Mouse (Mus musculus) forelimb bud, embryonic 11.5 days (tissue): ENCODE measurements at regions not wholly inside any gene's neighbourhood (a gene's known extent, or its start where the extent isn't known, plus 50 kb on each side); places are given as distances from the start of the nearest gene placed in this dataset.

ENCODE experiments used
- DNase-seq: peaks from one replicate; pipeline ENCODE4 v3.0.0-alpha.2; 2012; ENCODE audit warnings: low read depth, low spot score

DNA sequence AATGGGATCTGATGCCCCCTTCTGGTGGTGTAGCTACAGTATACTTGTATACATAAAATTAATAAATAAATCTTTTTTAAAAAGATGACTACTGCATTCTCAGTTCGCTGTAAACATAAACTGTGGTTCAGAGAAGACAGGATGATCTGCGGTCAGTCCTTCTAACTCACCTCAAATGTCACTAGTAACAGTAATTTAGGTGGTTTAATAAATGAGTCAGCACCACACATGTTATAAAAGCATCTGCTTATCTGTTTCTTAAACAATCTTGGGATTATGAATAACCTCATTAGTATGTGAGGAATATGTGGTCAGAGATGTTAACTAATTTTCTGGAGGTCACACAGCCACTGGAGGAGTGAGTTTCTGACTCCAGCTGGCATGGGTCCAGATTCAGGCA is 385.2 kb upstream of the Nrp1 start:
- no peak for DNase-seq

DNA sequence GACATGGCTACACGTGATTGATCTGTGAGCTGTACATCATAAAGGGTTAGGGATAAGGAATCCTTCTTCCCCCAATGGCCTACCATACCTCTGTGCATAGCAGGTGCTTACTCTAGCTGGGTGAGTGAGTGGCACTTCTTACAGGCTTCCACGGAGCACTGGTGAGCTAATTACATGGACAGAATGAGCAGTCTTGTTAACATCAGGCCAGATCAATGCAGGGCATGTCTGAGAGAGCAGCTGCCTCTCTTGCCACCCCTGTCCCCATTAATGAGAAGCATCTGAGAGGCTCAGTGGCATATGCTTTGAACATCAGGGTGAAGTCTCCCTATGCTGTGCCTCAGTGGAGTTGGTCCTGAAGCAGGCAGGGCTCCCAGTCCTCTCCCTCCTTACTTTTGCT is 380.7 kb upstream of the Nrp1 start:
- no peak for DNase-seq

DNA sequence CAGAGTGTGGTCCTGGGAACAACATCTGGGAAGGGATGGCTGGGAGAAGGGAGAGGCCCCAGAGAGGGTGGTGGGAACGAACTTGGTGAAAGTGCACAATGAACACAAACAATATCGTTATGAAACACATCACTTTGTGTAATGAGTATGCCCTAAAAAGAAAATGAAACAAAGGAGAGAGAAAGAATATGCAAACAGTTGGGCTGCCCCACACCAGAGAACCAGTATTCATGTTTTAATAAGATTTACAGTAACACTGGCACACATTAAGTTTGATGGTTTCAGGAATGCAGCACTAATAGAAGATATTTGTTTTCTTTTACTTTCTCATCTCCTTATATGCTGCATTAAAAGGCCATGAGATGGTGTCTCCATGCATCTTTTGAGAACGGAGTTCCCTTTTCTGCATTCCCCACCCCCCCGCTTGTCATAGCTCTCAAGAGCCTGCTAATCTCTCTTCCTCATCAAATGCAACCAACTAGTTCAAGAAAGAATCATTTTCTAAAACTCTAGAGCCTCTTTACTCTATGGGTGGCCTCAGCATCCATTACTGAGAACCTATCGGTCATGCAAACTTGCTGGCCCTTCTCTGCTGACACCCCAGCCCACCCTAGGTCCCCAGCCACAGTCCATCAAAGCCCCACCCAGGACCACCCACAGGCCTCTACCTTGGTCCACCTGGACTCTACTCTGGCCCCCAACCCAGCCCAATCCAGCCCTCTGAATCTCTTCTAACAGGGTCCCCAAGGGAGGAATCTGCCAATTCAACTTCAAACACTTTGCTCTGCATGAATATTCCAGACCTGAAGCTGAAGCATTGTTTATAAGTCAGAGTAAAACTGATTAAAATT is 379.0 kb upstream of the Nrp1 start:
- no peak for DNase-seq

DNA sequence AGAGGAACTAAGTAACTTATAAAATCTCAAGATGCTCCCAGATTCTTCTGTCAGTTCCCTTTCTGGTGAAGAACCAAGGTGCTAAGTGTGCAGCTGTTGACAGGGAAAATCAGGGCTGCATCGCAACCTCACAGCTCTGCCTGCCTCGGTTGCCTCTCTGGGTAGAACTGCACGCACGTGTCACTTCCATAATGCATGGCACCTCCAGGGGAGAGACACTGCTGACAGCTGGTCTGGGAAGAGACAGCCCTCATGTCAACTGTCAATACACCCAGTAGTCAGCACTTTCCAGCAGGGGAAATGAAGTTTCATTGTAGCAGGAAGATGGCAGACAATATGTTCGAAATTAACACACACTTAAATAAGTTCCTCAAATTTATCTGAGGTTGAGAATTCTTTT is 376.2 kb upstream of the Nrp1 start:
- no peak for DNase-seq

DNA sequence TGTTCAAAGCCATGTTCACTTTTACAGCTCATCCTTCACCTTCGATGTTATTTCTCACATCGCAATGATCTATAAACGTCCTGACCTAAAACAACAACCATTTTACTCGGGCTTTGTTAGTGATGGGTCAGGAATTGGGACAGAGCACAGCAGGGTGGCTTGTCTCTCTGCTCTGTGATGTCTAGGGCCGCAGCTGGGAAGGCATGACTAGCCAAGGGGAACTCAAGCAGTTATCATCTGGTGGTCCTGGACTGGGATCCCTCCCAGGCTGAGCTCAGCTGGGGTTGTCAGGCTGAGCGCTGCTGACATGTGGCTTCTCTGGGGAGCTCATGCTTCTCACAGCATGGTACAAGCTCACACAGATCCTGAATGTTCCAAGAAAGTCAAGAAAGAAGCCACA is 372.8 kb upstream of the Nrp1 start:
- no peak for DNase-seq

DNA sequence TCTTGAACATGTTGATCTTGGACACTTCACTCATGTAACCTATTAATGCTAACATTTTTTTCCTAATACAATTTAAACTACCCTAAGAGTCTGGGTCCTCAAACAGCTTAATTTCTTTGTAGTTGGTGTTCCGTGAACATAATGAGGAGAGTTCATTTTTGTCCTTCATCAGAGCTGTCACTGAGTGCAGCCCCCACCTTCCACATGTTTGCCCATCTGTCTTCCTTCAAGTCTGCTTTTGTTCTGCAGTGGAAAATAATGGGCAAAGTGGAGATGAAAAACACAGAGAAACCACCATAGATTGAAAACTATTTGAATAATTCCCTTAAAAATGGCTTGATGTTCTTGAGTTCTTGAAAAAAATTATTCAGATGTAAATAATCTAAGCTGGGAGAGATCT is 369.5 kb upstream of the Nrp1 start:
- no peak for DNase-seq

DNA sequence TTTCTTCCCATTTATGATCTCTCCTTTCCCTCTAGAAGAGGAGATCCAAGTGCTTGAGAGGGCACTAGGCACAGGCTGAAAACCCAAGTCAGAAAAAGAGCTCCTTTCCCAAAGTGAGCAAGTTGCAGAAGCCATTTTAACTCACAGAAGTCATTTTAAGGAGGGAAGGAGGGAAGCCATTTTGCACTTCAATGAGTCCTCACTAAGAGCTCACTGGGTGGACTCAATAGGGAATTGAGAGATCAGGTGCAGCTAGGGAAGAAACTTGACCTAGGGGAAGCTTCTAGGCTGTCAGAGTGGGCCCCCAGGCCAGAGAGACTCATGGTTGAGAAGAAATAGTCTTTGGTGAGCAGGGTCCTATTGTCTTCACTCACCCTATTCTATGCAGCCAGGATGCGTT is 363.5 kb upstream of the Nrp1 start:
- no peak for DNase-seq

DNA sequence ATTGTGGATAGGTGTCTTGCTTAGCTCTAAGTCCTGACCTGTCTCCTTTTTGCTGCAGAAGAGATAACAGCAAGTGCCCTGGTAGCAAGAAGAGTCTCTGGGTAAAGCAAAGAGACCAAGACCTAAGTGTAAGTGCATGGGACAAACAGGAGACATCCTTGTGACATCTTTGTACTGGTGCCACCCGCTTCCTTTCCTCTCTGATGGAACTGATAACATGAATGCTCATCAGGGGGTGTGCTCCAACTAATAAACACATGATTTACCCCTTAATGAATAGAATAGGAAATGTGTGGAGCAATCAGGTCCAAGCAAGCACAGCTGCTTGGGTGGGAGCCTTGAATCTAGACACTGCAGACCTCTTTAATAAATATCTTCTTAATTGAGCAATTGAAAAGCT is 362.9 kb upstream of the Nrp1 start:
- DNase-seq, result no peak

DNA sequence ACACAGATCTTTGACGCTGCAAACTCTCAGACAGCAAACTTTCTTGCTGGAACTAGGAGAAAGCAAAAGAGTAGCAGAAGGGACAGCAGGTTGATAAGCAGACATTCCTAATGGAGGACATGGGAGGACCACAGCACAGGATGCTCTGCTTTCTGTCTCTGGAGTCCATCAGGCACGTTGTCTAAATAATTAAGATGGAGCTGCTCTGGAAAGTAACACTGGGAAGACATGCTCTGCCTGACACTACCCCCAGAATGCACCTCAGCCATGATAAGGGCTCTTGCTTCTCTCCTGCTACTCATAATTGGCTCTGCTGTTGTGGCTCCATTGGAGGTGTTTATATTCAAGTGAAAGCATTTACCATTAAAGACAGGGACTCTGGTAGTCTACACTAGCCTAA is 356.0 kb upstream of the Nrp1 start:
- DNase-seq, result no peak

DNA sequence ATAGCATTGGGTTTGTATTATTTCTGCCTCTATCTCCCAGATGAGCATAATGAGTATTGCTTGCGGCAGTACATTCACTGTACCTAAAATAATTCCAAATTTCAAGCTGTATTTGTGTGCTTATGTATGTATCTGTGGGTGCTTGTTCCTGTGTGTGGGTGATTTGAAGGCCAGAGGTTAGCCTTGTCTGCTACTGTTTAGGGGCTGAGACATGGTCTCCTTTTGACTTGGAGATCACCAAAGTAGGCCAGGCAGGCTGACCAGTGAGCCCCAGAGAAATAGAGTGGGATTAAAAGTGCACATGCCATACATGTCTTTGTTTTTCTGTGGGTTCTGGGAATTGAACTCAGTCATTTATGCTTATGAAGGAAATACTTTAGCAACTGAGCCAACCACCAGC is 355.6 kb upstream of the Nrp1 start:
- DNase-seq, result no peak

DNA sequence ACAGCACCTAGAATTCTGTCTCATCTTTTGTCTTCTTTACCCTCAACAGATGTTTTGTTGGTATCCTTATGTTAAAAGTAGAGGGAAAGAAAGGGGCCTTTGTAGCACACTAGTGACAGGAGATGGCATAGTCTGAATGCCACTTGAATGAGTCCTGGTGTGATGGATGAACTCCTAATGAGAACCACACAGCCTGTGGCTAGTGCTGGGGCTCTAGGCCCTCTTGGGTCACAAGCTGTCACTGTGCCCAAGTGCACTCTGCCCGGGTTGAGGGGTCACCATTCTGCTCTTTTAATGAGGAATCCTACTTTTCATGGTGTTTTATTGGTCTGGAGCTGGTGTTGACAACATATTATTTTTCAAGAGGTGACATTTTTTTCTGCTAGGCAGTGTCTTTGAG is 355.0 kb upstream of the Nrp1 start:
- peak; percentile 25 for DNase-seq

DNA sequence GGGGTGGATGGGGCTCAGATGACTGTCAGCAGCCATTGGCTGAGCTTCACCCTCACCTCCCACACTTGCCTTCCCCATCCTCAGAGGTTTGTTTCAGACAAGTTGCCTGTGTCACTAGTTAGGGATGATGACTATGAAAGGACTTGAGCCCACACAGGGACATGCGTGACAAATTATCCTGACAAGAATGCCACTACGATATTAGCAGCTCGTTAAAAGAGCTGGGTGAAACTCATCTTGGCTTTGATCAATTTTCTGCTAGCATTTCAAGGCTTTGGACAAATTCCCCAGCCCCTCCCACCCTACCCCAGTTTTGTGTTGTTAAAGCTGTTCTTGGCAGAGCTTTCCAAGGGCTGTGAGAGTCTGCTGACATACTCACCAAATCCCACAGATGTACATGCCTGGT is 354.5 kb upstream of the Nrp1 start:
- DNase-seq, result no peak

DNA sequence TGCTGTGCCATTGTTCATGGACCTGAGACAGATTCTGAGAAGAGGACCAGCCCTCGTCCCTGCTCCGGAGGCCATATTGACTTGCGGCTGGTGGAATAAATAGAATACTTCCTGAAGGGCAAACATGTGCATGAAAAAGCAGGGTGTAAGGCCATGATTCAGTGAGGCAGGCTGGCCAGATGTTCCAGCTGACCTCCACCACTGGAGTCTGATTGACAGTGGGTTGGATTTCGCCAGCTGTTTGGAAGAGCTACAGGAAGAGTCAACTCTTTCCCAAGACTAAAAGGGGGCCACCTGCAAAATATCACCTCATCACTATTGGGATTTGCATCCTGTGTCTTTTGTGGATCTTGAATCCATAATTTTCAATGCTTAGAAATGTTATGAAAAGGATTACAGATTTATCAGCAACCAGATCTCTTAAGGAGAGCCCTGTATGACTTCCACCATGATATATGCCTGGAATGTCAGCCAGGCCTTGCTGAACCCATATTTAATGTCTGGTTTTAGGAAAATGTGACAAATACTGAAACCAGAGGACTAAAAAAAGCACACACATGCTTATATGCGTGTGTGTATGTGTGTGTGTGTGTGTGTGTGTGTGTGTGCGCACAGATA is 348.9 kb upstream of the Nrp1 start:
- peak; percentile 21 for DNase-seq

DNA sequence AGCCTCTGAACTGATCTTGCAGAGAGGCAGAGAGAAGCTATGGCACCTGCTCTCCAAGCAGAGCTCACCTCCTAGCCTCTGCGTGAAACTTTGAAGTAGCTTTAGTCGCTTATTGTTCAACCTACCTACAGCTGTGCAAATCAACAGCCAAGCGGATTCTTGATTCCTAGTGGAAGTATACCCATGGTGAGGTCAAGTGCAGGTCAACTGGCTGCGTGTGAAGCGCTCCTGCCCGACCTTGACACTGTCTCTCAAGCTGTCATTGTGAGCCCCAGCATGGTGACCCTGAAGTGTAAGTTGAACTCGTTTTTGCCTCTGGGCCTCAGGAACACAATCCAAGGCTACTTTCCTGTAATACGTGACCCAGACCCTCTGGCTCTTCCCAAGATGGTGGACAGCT is 341.2 kb upstream of the Nrp1 start:
- DNase-seq, result no peak

DNA sequence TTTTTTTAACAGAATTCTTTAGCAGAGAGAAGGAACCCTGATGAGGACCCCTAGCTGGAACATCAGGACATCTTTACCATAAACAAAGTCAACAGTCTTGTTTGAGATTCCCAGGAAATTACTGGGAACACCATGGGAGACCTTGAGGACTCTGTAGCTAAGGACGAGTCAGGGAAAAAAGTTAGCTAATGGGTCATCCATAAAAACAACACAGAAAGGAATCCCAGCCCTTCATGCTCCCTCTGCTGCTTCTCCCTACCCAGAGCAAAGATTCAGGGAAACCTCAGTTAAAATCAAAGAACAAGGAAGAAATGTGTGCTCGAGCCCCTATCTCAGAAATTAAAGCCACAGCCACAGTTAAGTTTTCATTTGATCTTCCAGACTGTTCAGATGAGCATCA is 334.7 kb upstream of the Nrp1 start:
- no peak for DNase-seq

DNA sequence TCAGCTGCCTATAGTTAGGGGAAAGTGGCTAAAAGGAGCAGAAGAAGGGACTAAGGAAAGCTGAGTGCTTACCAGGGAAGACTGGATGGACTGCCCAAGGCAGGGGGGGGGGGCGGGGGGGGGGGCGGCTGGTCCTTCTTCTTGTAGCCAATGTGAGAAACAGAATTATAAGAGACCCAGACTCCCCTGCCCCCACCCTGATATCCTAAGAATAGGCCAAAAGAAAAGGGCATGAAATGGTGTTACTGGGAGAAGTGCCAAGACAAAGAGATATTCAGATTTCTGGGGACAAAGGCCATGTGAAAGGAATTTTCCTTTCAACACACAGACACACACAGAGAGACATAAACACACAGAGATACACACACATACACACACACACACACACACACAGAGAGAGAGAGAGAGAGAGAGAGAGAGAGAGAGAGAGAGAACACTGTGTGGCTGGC is 333.6 kb upstream of the Nrp1 start:
- DNase-seq, result no peak

DNA sequence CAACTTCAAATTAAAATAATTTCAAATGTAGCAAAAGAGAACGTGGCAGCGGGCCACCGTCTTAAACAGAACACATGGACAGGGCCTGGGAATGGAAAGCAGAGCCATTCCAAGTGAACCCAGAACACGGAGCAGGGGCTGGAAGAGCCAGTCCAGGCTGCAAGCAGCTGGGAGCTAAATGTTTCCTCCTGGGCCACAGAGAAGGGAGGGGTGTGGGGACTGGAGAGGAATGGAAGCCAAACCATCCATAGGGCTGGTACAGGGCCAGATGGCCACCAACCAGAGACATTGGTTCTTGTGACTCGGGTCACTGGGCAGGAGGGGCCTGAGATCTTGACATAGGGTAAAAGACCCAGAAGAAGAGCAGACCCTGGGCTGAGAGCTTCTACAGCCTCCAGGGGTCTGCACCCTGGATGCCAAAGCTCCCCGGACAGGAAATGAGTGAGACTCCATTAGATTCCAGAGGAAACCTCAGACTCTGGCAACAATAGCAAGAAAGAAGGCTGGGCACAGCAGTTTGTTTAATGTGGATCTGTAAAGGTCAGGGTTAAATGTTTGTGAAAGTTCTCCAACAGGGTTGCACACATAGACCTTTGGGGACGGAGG is 333.1 kb upstream of the Nrp1 start:
- DNase-seq, result peak; percentile 32

DNA sequence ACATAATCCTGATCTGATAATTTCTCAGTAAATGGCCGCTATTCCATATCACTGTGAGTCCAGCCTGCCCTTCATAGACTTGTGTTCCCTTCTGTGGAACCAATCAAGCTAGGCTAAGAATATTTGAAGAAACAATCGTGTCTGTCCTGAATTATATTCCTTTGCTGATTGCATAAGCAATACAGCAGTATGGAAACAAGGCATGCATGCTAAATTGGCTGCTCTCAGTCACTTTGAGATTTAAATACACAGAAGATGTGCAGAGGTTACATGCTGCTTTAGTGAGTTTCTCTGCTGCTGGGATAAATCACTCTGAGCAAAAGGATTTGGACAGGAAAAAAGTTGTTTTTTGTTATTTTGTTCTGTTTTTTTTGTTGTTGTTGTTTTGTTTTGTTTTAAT is 331.4 kb upstream of the Nrp1 start:
- no peak for DNase-seq

DNA sequence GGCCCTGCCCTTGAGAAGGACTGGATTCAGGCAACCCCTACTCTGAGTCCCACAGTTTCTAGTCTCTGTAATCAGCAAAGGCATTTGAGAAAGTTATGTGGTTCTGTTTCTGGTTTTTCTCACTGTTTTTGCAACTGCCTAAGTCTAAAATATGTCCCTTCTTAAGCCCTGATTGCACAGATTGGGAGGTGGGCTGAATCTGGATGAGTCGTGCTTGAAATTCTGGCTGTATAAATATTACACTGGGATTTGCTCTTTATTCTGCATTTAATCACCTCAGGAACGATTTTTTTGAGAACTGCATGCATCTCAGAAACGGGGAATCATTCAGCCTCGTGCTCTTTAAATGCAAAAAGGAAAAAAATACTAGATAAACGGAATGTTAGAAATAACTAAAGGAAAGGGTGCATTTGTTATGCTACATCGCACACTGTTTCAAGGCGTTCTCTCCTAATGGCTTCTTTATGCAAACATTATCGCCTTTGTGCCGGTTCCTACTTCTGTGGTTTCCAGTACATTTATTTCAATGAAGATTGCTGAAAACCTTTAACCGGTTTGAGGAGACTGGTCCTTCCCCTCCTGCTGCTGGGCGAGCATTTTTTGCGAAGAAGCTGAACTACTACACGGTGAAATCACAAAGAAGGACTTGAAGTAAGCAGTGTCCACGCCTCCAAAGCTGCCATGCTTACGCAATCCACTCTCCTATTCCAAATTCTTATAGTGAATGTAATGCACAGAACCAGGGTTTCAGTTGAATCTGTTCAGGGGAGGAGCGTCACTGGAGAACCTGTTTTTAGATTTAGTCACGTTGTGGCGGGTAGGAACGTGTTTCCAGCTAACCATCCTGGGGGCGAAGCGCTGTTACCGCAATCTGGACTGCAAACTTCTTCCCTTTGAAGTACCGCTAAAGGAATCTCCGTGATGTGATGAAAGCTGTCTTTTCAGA is 327.8 kb upstream of the Nrp1 start:
- peak; percentile 12 for DNase-seq

DNA sequence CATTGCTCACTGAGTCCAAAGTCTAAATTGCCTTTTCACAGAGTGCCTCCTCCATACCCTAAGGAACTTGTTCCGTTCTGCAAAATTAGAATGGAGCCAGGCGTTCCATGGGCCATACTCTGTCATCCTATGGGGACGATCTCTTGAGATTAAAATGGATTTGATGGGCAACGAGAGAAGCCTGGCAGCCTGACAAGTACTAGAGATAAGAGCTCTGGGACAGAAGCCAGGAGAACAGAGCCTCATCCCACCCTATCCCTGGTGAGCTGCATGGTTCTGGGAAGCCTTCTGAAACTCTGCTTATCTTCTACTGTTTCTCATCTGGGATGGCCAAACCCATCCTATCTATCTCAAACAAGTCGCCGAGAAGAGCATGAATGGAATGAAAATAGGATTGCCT is 324.3 kb upstream of the Nrp1 start:
- no peak for DNase-seq

DNA sequence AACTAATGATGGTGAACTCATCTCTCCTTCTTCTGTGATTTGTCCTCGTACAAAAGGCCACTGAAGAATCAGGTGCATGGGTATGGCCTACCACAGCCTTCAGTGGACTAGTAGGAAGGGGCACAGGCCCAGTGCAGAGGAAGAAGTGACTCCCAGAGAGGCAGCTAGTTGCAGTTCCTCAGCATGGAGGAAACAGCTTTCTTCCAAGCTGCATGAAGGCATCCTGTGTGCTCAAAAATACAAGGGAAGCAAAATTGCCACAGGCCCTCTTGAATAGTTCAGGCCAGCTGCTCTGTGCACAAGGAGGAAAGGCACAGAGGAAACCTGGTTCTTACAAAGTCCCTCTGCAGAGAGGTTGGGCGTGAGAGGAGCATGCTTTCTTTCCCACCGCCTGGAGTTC is 322.7 kb upstream of the Nrp1 start:
- DNase-seq, result no peak
